Mouse (Mus musculus) heart, adult 2 months (tissue): ENCODE results near the gene Ptprd.

Experiments
- CTCF ChIP-seq: fragments of 200-600 bp; IDR thresholded peaks from 2 replicates; pipeline ENCODE4 v1.8.1; 2022; ENCODE audit warnings: antibody characterized with exemption, mild to moderate bottlenecking, moderate library complexity
- EP300 ChIP-seq: fragments of 200-500 bp; IDR thresholded peaks from 2 replicates; pipeline ENCODE4 v1.6.1; 2011; ENCODE audit warnings: low read depth, low read length, control low read depth; ENCODE audit not compliant: insufficient read depth
- POLR2A ChIP-seq: fragments of 200-500 bp; IDR thresholded peaks from 2 replicates; pipeline ENCODE4 v1.6.1; 2011; ENCODE audit warnings: mild to moderate bottlenecking, low read depth, low read length, control low read depth; ENCODE audit not compliant: insufficient read depth

DNA sequence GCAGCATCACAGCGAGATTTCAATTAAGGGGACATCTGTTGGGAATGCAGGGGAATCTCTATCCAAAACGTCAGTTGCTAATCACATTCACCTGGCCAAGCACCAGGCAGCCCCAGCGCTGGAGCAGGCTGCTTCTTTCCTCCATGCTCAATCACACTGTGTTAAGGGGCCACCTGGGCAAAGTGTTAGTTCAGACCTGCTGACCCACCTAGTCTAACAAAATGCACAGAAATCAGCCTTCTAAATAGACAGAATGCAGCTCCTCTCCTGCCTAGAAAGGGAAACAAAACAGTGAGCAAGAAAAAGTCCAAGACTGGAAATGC is 1708.5 kb downstream of the Ptprd start:
- TF ChIP-seq CTCF (no peak), POLR2A (no peak), EP300 (no peak)
